In genomic region chr12:87088331-87088730, GRCm38 (mm10) we compare ENCODE assay signal across 11 mouse cellular contexts. TPM values are rescaled to one million over a fixed set of nuclear protein-coding genes. Genes with fewer than 3 reads are reported as not detected.
A peak's percentile ranks its signal among the peaks of the same experiment; 100 is the strongest.
DNase-seq lines count a peak whose midpoint lies in the region; ATAC-seq and TF ChIP-seq lines count a peak whose summit lies in the region.
"Had no signal": no experiment of that assay in that cellular context is flagged by ENCODE, and none has a peak within 500 bp of the region (broad histone marks: within the 10 kb centered on the region; RNA-seq: fewer than 3 reads in every experiment).

No protein-coding gene starts in this region.

- no peak overlapping the region for H3K9ac ChIP-seq in midbrain, postnatal 0 days (replicated peaks; ENCODE audit: low read length, poor library complexity, severe bottlenecking)
- no peak overlapping the region for H3K9ac ChIP-seq in midbrain, embryonic 11.5 days (ENCODE audit: low read length)
- H3K9ac ChIP-seq in MEL (ENCODE audit: control insufficient read depth, low read depth, low read length, poor library complexity, severe bottlenecking): no peak overlapping the region
- H3K9ac ChIP-seq in liver, postnatal 0 days (replicated peaks): no peak overlapping the region

- no peak overlapping the region for H3K4me3 ChIP-seq in midbrain, postnatal 0 days (ENCODE audit: low read depth, low read length)
- no peak overlapping the region for H3K4me3 ChIP-seq in midbrain, embryonic 11.5 days (ENCODE audit: low read depth, low read length)
- no peak overlapping the region for H3K4me3 ChIP-seq in MEL (ENCODE audit: control insufficient read depth in 1 of 2, insufficient read depth in 1 of 2, low read depth in 2 of 2, low read length in 2 of 2)
- no peak overlapping the region for H3K4me3 ChIP-seq in liver, postnatal 0 days (ENCODE audit: low read depth, low read length)

- H3K4me1 ChIP-seq in midbrain, postnatal 0 days (ENCODE audit: insufficient read depth, low read length): no peaks in the 10 kb centered on the region
- no peaks in the 10 kb centered on the region for H3K4me1 ChIP-seq in midbrain, embryonic 11.5 days (ENCODE audit: control insufficient read depth, insufficient read depth, low read length)
- peaks cover 0 to 7% of the 10 kb centered on the region in 2 experiments; a peak in 2 of 4 replicates for H3K4me1 ChIP-seq in MEL (ENCODE audit: control insufficient read depth in 1 of 2, insufficient read depth in 2 of 2, low read length in 2 of 2)
- peaks cover 2% of the 10 kb centered on the region; the same call in 1 of the 2 replicates for H3K4me1 ChIP-seq in liver, postnatal 0 days (ENCODE audit: insufficient read depth)

- no peaks in the 10 kb centered on the region for H3K27me3 ChIP-seq in midbrain, postnatal 0 days (ENCODE audit: insufficient read depth, low read length)
- H3K27me3 ChIP-seq in midbrain, embryonic 11.5 days (ENCODE audit: control insufficient read depth, insufficient read depth, low read length): no peaks in the 10 kb centered on the region
- 0 out of 4 replicates have a peak, but pooled peaks cover 0 to 3% of the 10 kb centered on the region in 2 experiments for H3K27me3 ChIP-seq in MEL (ENCODE audit: control insufficient read depth in 1 of 2, insufficient read depth in 2 of 2, low read length in 2 of 2)
- H3K27me3 ChIP-seq in liver, postnatal 0 days (ENCODE audit: insufficient read depth, low read length): no peaks in the 10 kb centered on the region

- intact Hi-C loops in heart, postnatal 14 days (cut with DNase I): no loop called here

- WGBS in midbrain, postnatal 0 days: 38% methylated on average over 4 of the region's 4 CpGs
- 44% methylated on average over 4 of the region's 4 CpGs for WGBS in midbrain, embryonic 11.5 days
- WGBS in liver, postnatal 0 days (ENCODE audit: insufficient replicate concordance): 32% methylated on average over 4 of the region's 4 CpGs

- H3K9me3 ChIP-seq in midbrain, postnatal 0 days (ENCODE audit: low read length): no peaks in the 10 kb centered on the region
- H3K9me3 ChIP-seq in midbrain, embryonic 11.5 days (ENCODE audit: control insufficient read depth, low read length): no peaks in the 10 kb centered on the region
- no peaks in the 10 kb centered on the region for H3K9me3 ChIP-seq in MEL (replicated peaks; ENCODE audit: insufficient read depth, low read length)
- no peaks in the 10 kb centered on the region for H3K9me3 ChIP-seq in liver, postnatal 0 days (ENCODE audit: low read length)

- H3K79me2 ChIP-seq in MEL (ENCODE audit: control insufficient read depth, insufficient read depth, low read length, poor library complexity): no peaks in the 10 kb centered on the region

- no peak for TF ChIP-seq EP300 in MEL (IDR thresholded peaks at IDR 0.05; ENCODE audit: low read depth in 1 of 2, low read length in 2 of 2)
- TF ChIP-seq EP300 in liver, postnatal 0 days (IDR thresholded peaks at IDR 0.05; ENCODE audit: low read depth): no peak

- peak; percentile 54 for TF ChIP-seq RAD21 in MEL (IDR thresholded peaks at IDR 0.05; ENCODE audit: low read depth, low read length)

- H3K36me3 ChIP-seq in midbrain, postnatal 0 days (ENCODE audit: insufficient read depth, low read length): peaks cover 33% of the 10 kb centered on the region
- no peaks in the 10 kb centered on the region for H3K36me3 ChIP-seq in midbrain, embryonic 11.5 days (ENCODE audit: control insufficient read depth, insufficient read depth, low read length)
- no peaks in the 10 kb centered on the region for H3K36me3 ChIP-seq in MEL (ENCODE audit: control insufficient read depth in 1 of 2, insufficient read depth in 2 of 2, low read length in 2 of 2)
- no peaks in the 10 kb centered on the region for H3K36me3 ChIP-seq in liver, postnatal 0 days (replicated peaks; ENCODE audit: insufficient read depth, low read length)

- no peak for ATAC-seq in midbrain, postnatal 0 days (ENCODE audit: low FRiP score)
- no peak for ATAC-seq in midbrain, embryonic 11.5 days (ENCODE audit: low FRiP score)
- ATAC-seq in liver, postnatal 0 days: no peak
- ATAC-seq in inflammation-experienced regulatory T-cells, adult 6 months: no peak
- ATAC-seq: midbrain, embryonic 16.5 days had no signal

- TF ChIP-seq CTCF in midbrain, postnatal 0 days (IDR thresholded peaks at IDR 0.05): peak; percentile 65
- peak; percentile 57 to 83 (median 68) for TF ChIP-seq CTCF in MEL (IDR thresholded peaks at IDR 0.05 in 2 of 3, conservative IDR thresholded peaks at IDR 0.05 in 1 of 3; ENCODE audit: control insufficient read depth in 1 of 3, insufficient read depth in 1 of 3, low read depth in 2 of 3, low read length in 3 of 3, poor library complexity in 1 of 3, severe bottlenecking in 1 of 3)
- peak; percentile 50 for TF ChIP-seq CTCF in liver, postnatal 0 days (IDR thresholded peaks at IDR 0.05; ENCODE audit: low read depth)

- H3K4me2 ChIP-seq in midbrain, postnatal 0 days (ENCODE audit: low read depth, low read length, poor library complexity, severe bottlenecking): no peak overlapping the region
- H3K4me2 ChIP-seq in midbrain, embryonic 11.5 days: no peak overlapping the region
- no peak overlapping the region for H3K4me2 ChIP-seq in liver, postnatal 0 days (ENCODE audit: low read depth, low read length)

- no peak for TF ChIP-seq POLR2A in MEL (IDR thresholded peaks at IDR 0.05; ENCODE audit: control insufficient read depth in 1 of 2, insufficient read depth in 1 of 2, low read depth in 1 of 2, low read length in 2 of 2, poor library complexity in 1 of 2)

- no peak overlapping the region for H3K27ac ChIP-seq in midbrain, postnatal 0 days (ENCODE audit: low read depth, low read length)
- H3K27ac ChIP-seq in midbrain, embryonic 11.5 days (ENCODE audit: low read depth, low read length): no peak overlapping the region
- H3K27ac ChIP-seq in MEL (ENCODE audit: control insufficient read depth, low read depth, low read length): no peak overlapping the region
- H3K27ac ChIP-seq in liver, postnatal 0 days (ENCODE audit: low read depth): no peak overlapping the region

- peak; percentile 21 for DNase-seq in heart, postnatal 4 days
- DNase-seq in heart, postnatal 14 days: no peak
- DNase-seq in midbrain, postnatal 0 days (ENCODE audit: low spot score): no peak
- DNase-seq in midbrain, embryonic 11.5 days (ENCODE audit: low spot score, missing footprints): no peak
- peak; percentile 60 for DNase-seq in MEL (ENCODE audit: low read depth, low spot score)
- no peak for DNase-seq in liver, postnatal 0 days
- DNase-seq in urinary bladder, postnatal 4 days (ENCODE audit: low spot score in 2 of 2): no peak
- DNase-seq: cerebellum, adult 11 months had no signal

TF ChIP-seq in MEL, 35 proteins besides CTCF, POLR2A, EP300 and RAD21:
- TF ChIP-seq E2F4 (IDR thresholded peaks at IDR 0.05; ENCODE audit: borderline replicate concordance, low read depth, low read length) (no peak), GATA1 (IDR thresholded peaks at IDR 0.05; ENCODE audit: low read depth, low read length) (no peak), ETS1 (IDR thresholded peaks at IDR 0.05; ENCODE audit: low read depth, low read length) (no peak), CHD1 (IDR thresholded peaks at IDR 0.05; ENCODE audit: low read depth, low read length) (no peak), SMC3 (IDR thresholded peaks at IDR 0.05; ENCODE audit: low read depth, low read length) (peak; percentile 63), JUND (IDR thresholded peaks at IDR 0.05; ENCODE audit: low read depth, low read length) (no peak), ZC3H11A (IDR thresholded peaks at IDR 0.05; ENCODE audit: low read depth, low read length) (peak; percentile 49), MAZ (IDR thresholded peaks at IDR 0.05; ENCODE audit: low read depth, low read length) (no peak), USF2 (IDR thresholded peaks at IDR 0.05; ENCODE audit: borderline replicate concordance in 1 of 2, insufficient read depth in 1 of 2, low read depth in 1 of 2, low read length in 2 of 2) (no peak)
TF ChIP-seq in MEL: peak in this region for 2.

RNA-seq across cellular contexts. Expression of gene Ngb, which starts 14.0 kb away (rescaled TPM):
- total RNA-seq in heart, postnatal 4 days (2021): not detected
- not detected for total RNA-seq in heart, postnatal 14 days (2021)
- total RNA-seq in midbrain, postnatal 0 days (2014; rRNA removed): 15.7 and 17.4 TPM in 2 replicates
- 16.7 and 17.3 TPM in 2 replicates for polyA plus RNA-seq in midbrain, postnatal 0 days (2015; fragmentation: Nextera tagmentation; extraction: Ambion mirVana)
- polyA plus RNA-seq in midbrain, embryonic 11.5 days (2014; fragmentation: Nextera tagmentation; extraction: Ambion mirVana): 0.33 and 0.36 TPM in 2 replicates
- total RNA-seq in MEL (2012; rRNA removed): not detected in 2 replicates
- not detected for polyA plus RNA-seq in MEL (2012; ENCODE audit: insufficient read depth in 1 of 2, insufficient read length in 2 of 2, low read depth in 1 of 2, low replicate concordance in 2 of 2, missing spikeins in 1 of 2)
- 0.06 TPM in 1 of 2 replicates, not detected in the other for polyA plus RNA-seq in liver, postnatal 0 days (2015; fragmentation: Nextera tagmentation; extraction: Ambion mirVana)
- polyA plus RNA-seq in inflammation-experienced regulatory T-cells, adult 6 months (2017; shearing (Covaris generic)): not detected
- polyA plus RNA-seq: liver, embryonic 16.5 days had no signal

RNA-seq across cellular contexts. Expression of gene Gstz1, which starts 58.6 kb away (rescaled TPM):
- total RNA-seq in heart, postnatal 4 days (2021): 10 to 100 TPM; 51.8 to 53.9 TPM
- 10 to 100 TPM; 48.1 to 53.0 TPM for total RNA-seq in heart, postnatal 14 days (2021)
- 58.1 and 60.7 TPM in 2 replicates for total RNA-seq in midbrain, postnatal 0 days (2014; rRNA removed)
- polyA plus RNA-seq in midbrain, postnatal 0 days (2015; fragmentation: Nextera tagmentation; extraction: Ambion mirVana): 44.9 and 49.3 TPM in 2 replicates
- polyA plus RNA-seq in midbrain, embryonic 11.5 days (2014; fragmentation: Nextera tagmentation; extraction: Ambion mirVana): 30.7 and 34.6 TPM in 2 replicates
- 16.3 and 18.0 TPM in 2 replicates for total RNA-seq in MEL (2012; rRNA removed)
- polyA plus RNA-seq in MEL (2012; ENCODE audit: insufficient read depth in 1 of 2, insufficient read length in 2 of 2, low read depth in 1 of 2, low replicate concordance in 2 of 2, missing spikeins in 1 of 2): 10 to 100 TPM in 1 of 2 experiments, not detected in 1; 33.3 TPM
- 257 and 279 TPM in 2 replicates for polyA plus RNA-seq in liver, postnatal 0 days (2015; fragmentation: Nextera tagmentation; extraction: Ambion mirVana)
- 10 to 100 TPM; 10.5 to 21.8 (median 13.0) TPM for polyA plus RNA-seq in inflammation-experienced regulatory T-cells, adult 6 months (2017; shearing (Covaris generic))

RNA-seq across cellular contexts. Expression of gene Pomt2, which starts 59.4 kb away (rescaled TPM):
- 10 to 100 TPM; 10.7 to 11.9 TPM for total RNA-seq in heart, postnatal 4 days (2021)
- total RNA-seq in heart, postnatal 14 days (2021): 10 to 100 TPM; 11.5 to 11.9 TPM
- 29.8 and 35.0 TPM in 2 replicates for total RNA-seq in midbrain, postnatal 0 days (2014; rRNA removed)
- 13.2 and 13.8 TPM in 2 replicates for polyA plus RNA-seq in midbrain, postnatal 0 days (2015; fragmentation: Nextera tagmentation; extraction: Ambion mirVana)
- 15.7 and 16.1 TPM in 2 replicates for polyA plus RNA-seq in midbrain, embryonic 11.5 days (2014; fragmentation: Nextera tagmentation; extraction: Ambion mirVana)
- 10.2 and 11.1 TPM in 2 replicates for total RNA-seq in MEL (2012; rRNA removed)
- 10 to 100 TPM in 1 of 2 experiments, not detected in 1; 12.9 TPM for polyA plus RNA-seq in MEL (2012; ENCODE audit: insufficient read depth in 1 of 2, insufficient read length in 2 of 2, low read depth in 1 of 2, low replicate concordance in 2 of 2, missing spikeins in 1 of 2)
- polyA plus RNA-seq in liver, postnatal 0 days (2015; fragmentation: Nextera tagmentation; extraction: Ambion mirVana): 4.3 and 4.5 TPM in 2 replicates
- 1 to 10 TPM in 2 of 3 experiments, under 1 TPM in 1; 0.69 to 1.1 (median 1.1) TPM for polyA plus RNA-seq in inflammation-experienced regulatory T-cells, adult 6 months (2017; shearing (Covaris generic))

Comparison
In these comparisons a context has a peak if more than half of its experiments do, and no peak if none do; other contexts are left out.
1. DNase-seq: peak in heart, postnatal 4 days (single experiment) and MEL (single experiment); none in heart, postnatal 14 days (0 of 2), midbrain, postnatal 0 days (single experiment), midbrain, embryonic 11.5 days (single experiment), liver, postnatal 0 days (single experiment) and urinary bladder, postnatal 4 days (0 of 2).
2. RNA of gene Ngb, which starts 14.0 kb away (polyA plus RNA-seq): 16.7 to 17.3 TPM in midbrain, postnatal 0 days; 0.33 to 0.36 TPM in midbrain, embryonic 11.5 days, not detected in MEL, 0.06 TPM in liver, postnatal 0 days and not detected in inflammation-experienced regulatory T-cells, adult 6 months; every median in the first group is over 10 times any median in the second.
3. Peak in every context shown above with its lines, with median percentiles within 50 percentile points of each other: CTCF ChIP-seq.